11 mouse cellular contexts compared by ENCODE assay signal in the genomic region with DNA sequence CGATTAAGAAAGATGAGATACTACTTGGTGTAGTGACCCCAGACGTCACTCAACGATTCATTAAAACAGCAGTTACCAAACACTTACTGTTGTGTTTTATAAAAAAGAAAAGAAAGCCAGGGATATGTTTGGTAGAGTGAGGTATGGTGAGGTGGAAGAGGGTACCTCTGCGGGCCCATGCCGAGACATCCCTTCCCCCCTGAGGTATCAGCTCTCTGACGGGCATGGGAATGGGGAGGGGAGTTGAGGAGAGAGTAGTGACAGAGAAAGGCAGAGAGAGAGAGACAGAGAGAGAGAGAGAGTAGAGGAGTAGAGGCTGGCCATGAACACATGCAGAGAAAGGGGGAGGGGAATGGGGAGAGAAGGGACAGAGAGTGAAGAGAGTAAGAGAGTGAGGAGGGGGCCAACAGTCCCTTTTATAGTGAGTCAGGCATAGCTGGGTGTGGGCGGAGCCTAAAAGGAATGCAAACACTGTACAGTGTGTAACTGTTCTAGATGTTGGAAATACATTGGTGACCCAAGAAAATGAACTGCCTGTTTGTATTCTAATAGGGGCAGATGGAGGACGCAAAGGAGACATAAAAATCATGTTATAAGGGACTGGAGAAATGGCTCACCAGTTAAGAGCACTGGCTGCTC.
DNase-seq lines count a peak whose midpoint lies in the region; ATAC-seq and TF ChIP-seq lines count a peak whose summit lies in the region.
"Had no signal": no experiment of that assay in that cellular context is flagged by ENCODE, and none has a peak within 500 bp of the region (broad histone marks: within the 10 kb centered on the region; RNA-seq: fewer than 3 reads in every experiment).

No protein-coding gene starts in this region.

- no peaks in the 10 kb centered on the region for H3K27me3 ChIP-seq in heart, embryonic 14.5 days (ENCODE audit: control insufficient read depth, insufficient read depth, low read length)
- H3K27me3 ChIP-seq in midbrain, embryonic 11.5 days (ENCODE audit: control insufficient read depth, insufficient read depth, low read length), result no peaks in the 10 kb centered on the region
- no peaks in the 10 kb centered on the region for H3K27me3 ChIP-seq in midbrain, postnatal 0 days (ENCODE audit: insufficient read depth, low read length)
- no peaks in the 10 kb centered on the region for H3K27me3 ChIP-seq in heart, embryonic 16.5 days (ENCODE audit: control insufficient read depth, insufficient read depth, low read length)
- no peaks in the 10 kb centered on the region for H3K27me3 ChIP-seq in neural tube, embryonic 14.5 days (ENCODE audit: control insufficient read depth, insufficient read depth, low read length)
- H3K27me3 ChIP-seq: liver, embryonic 15.5 days had no signal

- H3K4me3 ChIP-seq in heart, embryonic 14.5 days (ENCODE audit: control insufficient read depth in 1 of 2, insufficient read depth in 1 of 2, low read depth in 1 of 2, low read length in 2 of 2), result no peak overlapping the region
- H3K4me3 ChIP-seq in midbrain, embryonic 11.5 days (ENCODE audit: low read depth, low read length), result no peak overlapping the region
- H3K4me3 ChIP-seq in midbrain, postnatal 0 days (ENCODE audit: low read depth, low read length), result no peak overlapping the region
- no peak overlapping the region for H3K4me3 ChIP-seq in heart, embryonic 16.5 days (ENCODE audit: low read length)
- H3K4me3 ChIP-seq in neural tube, embryonic 14.5 days (ENCODE audit: low read depth, low read length), result no peak overlapping the region
- H3K4me3 ChIP-seq: liver, embryonic 15.5 days had no signal

- peak overlapping the region; percentile 95 to 97 for H3K27ac ChIP-seq in heart, embryonic 14.5 days (replicated peaks in 1 of 2; ENCODE audit: control insufficient read depth in 1 of 2, insufficient read depth in 1 of 2, low read depth in 2 of 2, low read length in 2 of 2)
- H3K27ac ChIP-seq in midbrain, embryonic 11.5 days (ENCODE audit: low read depth, low read length), result peak overlapping the region; percentile 52
- no peak overlapping the region for H3K27ac ChIP-seq in midbrain, postnatal 0 days (ENCODE audit: low read depth, low read length)
- H3K27ac ChIP-seq in heart, embryonic 16.5 days (ENCODE audit: low read length), result peak overlapping the region; percentile 83
- H3K27ac ChIP-seq in neural tube, embryonic 14.5 days (ENCODE audit: low read depth, low read length), result no peak overlapping the region
- H3K27ac ChIP-seq: liver, embryonic 15.5 days had no signal

- no peaks in the 10 kb centered on the region for H3K36me3 ChIP-seq in heart, embryonic 14.5 days (ENCODE audit: control insufficient read depth, insufficient read depth, low read length)
- H3K36me3 ChIP-seq in midbrain, embryonic 11.5 days (ENCODE audit: control insufficient read depth, insufficient read depth, low read length), result no peaks in the 10 kb centered on the region
- no peaks in the 10 kb centered on the region for H3K36me3 ChIP-seq in midbrain, postnatal 0 days (ENCODE audit: insufficient read depth, low read length)
- H3K36me3 ChIP-seq in heart, embryonic 16.5 days (ENCODE audit: control insufficient read depth, insufficient read depth), result no peaks in the 10 kb centered on the region
- no peaks in the 10 kb centered on the region for H3K36me3 ChIP-seq in neural tube, embryonic 14.5 days (ENCODE audit: control insufficient read depth, insufficient read depth, low read length)
- H3K36me3 ChIP-seq: liver, embryonic 15.5 days had no signal

- WGBS in heart, embryonic 14.5 days, result 48% methylated on average over 8 of the region's 8 CpGs
- WGBS in midbrain, embryonic 11.5 days, result 71% methylated on average over 8 of the region's 8 CpGs
- WGBS in midbrain, postnatal 0 days, result 70% methylated on average over 8 of the region's 8 CpGs
- WGBS in heart, embryonic 16.5 days, result 52% methylated on average over 8 of the region's 8 CpGs
- WGBS in neural tube, embryonic 14.5 days, result 75% methylated on average over 8 of the region's 8 CpGs

- no peak overlapping the region for H3K4me2 ChIP-seq in heart, embryonic 14.5 days (ENCODE audit: low read length)
- H3K4me2 ChIP-seq in midbrain, embryonic 11.5 days, result no peak overlapping the region
- H3K4me2 ChIP-seq in midbrain, postnatal 0 days (ENCODE audit: low read depth, low read length, poor library complexity, severe bottlenecking), result no peak overlapping the region
- no peak overlapping the region for H3K4me2 ChIP-seq in heart, embryonic 16.5 days (ENCODE audit: low read depth, low read length)
- no peak overlapping the region for H3K4me2 ChIP-seq in neural tube, embryonic 14.5 days (ENCODE audit: low read depth, low read length)
- H3K4me2 ChIP-seq: liver, embryonic 15.5 days had no signal

- DNase-seq in heart, adult 9 months (ENCODE audit: low spot score in 2 of 2), result no peak
- DNase-seq in midbrain, embryonic 11.5 days (ENCODE audit: low spot score, missing footprints), result peak; percentile 89
- DNase-seq in midbrain, postnatal 0 days (ENCODE audit: low spot score), result no peak
- no peak for DNase-seq in adrenal gland, adult (ENCODE audit: inconsistent age in 2 of 2, low spot score in 1 of 2)
- no peak for DNase-seq in kidney, postnatal 36 days
- DNase-seq: cerebellum, postnatal 36 days; left cerebral cortex, postnatal 4 days had no signal

- H3K9me3 ChIP-seq in heart, embryonic 14.5 days (ENCODE audit: control insufficient read depth, low read length), result no peaks in the 10 kb centered on the region
- H3K9me3 ChIP-seq in midbrain, embryonic 11.5 days (ENCODE audit: control insufficient read depth, low read length), result no peaks in the 10 kb centered on the region
- no peaks in the 10 kb centered on the region for H3K9me3 ChIP-seq in midbrain, postnatal 0 days (ENCODE audit: low read length)
- no peaks in the 10 kb centered on the region for H3K9me3 ChIP-seq in heart, embryonic 16.5 days (replicated peaks; ENCODE audit: control insufficient read depth, low read length)
- no peaks in the 10 kb centered on the region for H3K9me3 ChIP-seq in neural tube, embryonic 14.5 days (ENCODE audit: control insufficient read depth, low read length)
- H3K9me3 ChIP-seq: liver, embryonic 15.5 days had no signal

- no peak overlapping the region for H3K9ac ChIP-seq in heart, embryonic 14.5 days (ENCODE audit: low read length)
- H3K9ac ChIP-seq in midbrain, embryonic 11.5 days (ENCODE audit: low read length), result no peak overlapping the region
- H3K9ac ChIP-seq in midbrain, postnatal 0 days (replicated peaks; ENCODE audit: low read length, poor library complexity, severe bottlenecking), result no peak overlapping the region
- no peak overlapping the region for H3K9ac ChIP-seq in heart, embryonic 16.5 days (ENCODE audit: low read length)
- H3K9ac ChIP-seq in neural tube, embryonic 14.5 days (replicated peaks; ENCODE audit: low read depth, low read length), result no peak overlapping the region
- H3K9ac ChIP-seq: liver, embryonic 15.5 days had no signal

- no peak for TF ChIP-seq CTCF in midbrain, postnatal 0 days (IDR thresholded peaks at IDR 0.05)

- peaks cover 16 to 38% of the 10 kb centered on the region in 2 experiments for H3K4me1 ChIP-seq in heart, embryonic 14.5 days (ENCODE audit: control insufficient read depth in 2 of 2, insufficient read depth in 2 of 2, low read length in 2 of 2)
- H3K4me1 ChIP-seq in midbrain, embryonic 11.5 days (ENCODE audit: control insufficient read depth, insufficient read depth, low read length), result peaks cover 24% of the 10 kb centered on the region
- peaks cover 3% of the 10 kb centered on the region; the same call in 1 of the 2 replicates for H3K4me1 ChIP-seq in midbrain, postnatal 0 days (ENCODE audit: insufficient read depth, low read length)
- H3K4me1 ChIP-seq in heart, embryonic 16.5 days (ENCODE audit: control insufficient read depth, insufficient read depth, low read length), result peaks cover 32% of the 10 kb centered on the region
- no peaks in the 10 kb centered on the region for H3K4me1 ChIP-seq in neural tube, embryonic 14.5 days (ENCODE audit: control insufficient read depth, insufficient read depth, low read length)
- H3K4me1 ChIP-seq: liver, embryonic 15.5 days had no signal

- ATAC-seq in heart, embryonic 14.5 days (ENCODE audit: insufficient number of reproducible peaks, insufficient read depth, low FRiP score, low read depth), result no peak
- ATAC-seq in midbrain, embryonic 11.5 days (ENCODE audit: low FRiP score), result no peak
- ATAC-seq in midbrain, postnatal 0 days (ENCODE audit: low FRiP score), result no peak
- no peak for ATAC-seq in heart, embryonic 16.5 days (replicated peaks; ENCODE audit: extremely low read depth, insufficient read depth, low FRiP score)
- peak; percentile 54; the same call in 1 of the 2 replicates for ATAC-seq in neural tube, embryonic 14.5 days (ENCODE audit: low read depth)

Comparison
In these comparisons a context has a peak if more than half of its experiments do, and no peak if none do; other contexts are left out.
1. H3K27ac ChIP-seq: peak in heart, embryonic 14.5 days (2 of 2), midbrain, embryonic 11.5 days (single experiment) and heart, embryonic 16.5 days (single experiment); none in midbrain, postnatal 0 days (single experiment) and neural tube, embryonic 14.5 days (single experiment).